In the genomic region with DNA sequence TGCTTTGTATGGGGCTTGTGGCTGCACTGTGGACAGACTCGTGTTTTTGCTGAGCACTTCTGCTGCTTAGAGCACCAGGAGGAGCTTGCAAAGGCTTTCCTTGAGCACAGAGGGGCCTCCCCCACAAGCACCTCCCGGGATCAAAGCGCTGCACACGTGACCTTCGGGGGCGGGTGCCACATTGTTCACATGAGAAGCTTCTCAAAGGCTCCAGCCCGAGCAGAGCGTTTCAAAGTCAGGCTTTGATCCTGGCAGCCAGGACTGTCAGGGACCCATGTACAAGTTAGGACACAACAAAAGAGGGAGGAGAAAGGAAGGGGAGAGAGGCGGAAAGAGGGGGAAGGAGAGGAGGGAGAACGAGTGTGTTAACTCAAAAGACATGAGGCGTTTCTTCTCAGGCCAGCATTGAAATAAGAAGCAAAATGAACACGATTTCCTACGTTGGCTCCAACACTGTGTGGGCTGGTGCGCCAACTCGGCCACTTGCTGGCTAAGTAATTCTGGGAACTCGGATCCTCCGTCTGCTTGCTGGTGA, we compare ENCODE assay signal across 8 mouse cellular contexts. TPM values are rescaled to one million over a fixed set of nuclear protein-coding genes. Genes with fewer than 3 reads are reported as not detected.
A peak's percentile ranks its signal among the peaks of the same experiment; 100 is the strongest.
DNase-seq lines count a peak whose midpoint lies in the region; ATAC-seq and TF ChIP-seq lines count a peak whose summit lies in the region.

No protein-coding gene starts in this region.

- no peaks in the 10 kb centered on the region for H3K27me3 ChIP-seq in hindbrain, embryonic 16.5 days (replicated peaks; ENCODE audit: control insufficient read depth, insufficient read depth, low read length)

- peaks cover 1 to 8% of the 10 kb centered on the region in 2 experiments; a peak in 2 of 4 replicates for H3K4me1 ChIP-seq in ES-E14 (ENCODE audit: control insufficient read depth in 2 of 2, insufficient read depth in 2 of 2, low read length in 2 of 2, poor library complexity in 1 of 2)
- peaks cover 11% of the 10 kb centered on the region for H3K4me1 ChIP-seq in hindbrain, embryonic 16.5 days (ENCODE audit: control insufficient read depth, insufficient read depth, low read depth, low read length)

- peak overlapping the region in 1 of 2 experiments; percentile 41; a peak in 2 of 4 replicates for H3K4me3 ChIP-seq in ES-E14 (ENCODE audit: insufficient read depth in 1 of 2, low read depth in 1 of 2, low read length in 2 of 2, poor library complexity in 1 of 2, severe bottlenecking in 1 of 2)
- H3K4me3 ChIP-seq in hindbrain, embryonic 16.5 days (ENCODE audit: low read length) = peak overlapping the region; percentile 20

- ATAC-seq in frontal cortex, adult (ENCODE audit: low TSS enrichment) = peak; percentile 85
- peak; percentile 91 for ATAC-seq in hindbrain, embryonic 16.5 days

- in situ Hi-C loops in ES-E14 (cut with MboI; ENCODE audit: low sequenced_read_pairs in 2 of 2, unreplicated experiment in 2 of 2) = no loop called here

- H3K9me3 ChIP-seq in ES-E14 (ENCODE audit: control insufficient read depth, insufficient read depth, low read depth, low read length) = no peaks in the 10 kb centered on the region
- no peaks in the 10 kb centered on the region for H3K9me3 ChIP-seq in hindbrain, embryonic 16.5 days (ENCODE audit: control insufficient read depth, low read length)

- peak; percentile 93 for DNase-seq in ES-E14 (ENCODE audit: low read depth, low spot score)
- peak; percentile 66 for DNase-seq in brain, embryonic 18.5 days (ENCODE audit: low read depth, low spot score)
- peak; percentile 62 to 79 for DNase-seq in left cerebral cortex, adult 18-20 months (ENCODE audit: low spot score in 2 of 2)
- DNase-seq in lung, postnatal 36 days = peak; percentile 80
- DNase-seq in right cerebral cortex, postnatal 14 days = peak; percentile 54
- no peak for DNase-seq in c-Kit-positive CD71-positive TER-119-positive erythroid progenitor cells, embryonic 14.5 days (ENCODE audit: low spot score)

- 0 out of 2 replicates have a peak overlapping the region, but pooled peaks have one; percentile 5 for H3K9ac ChIP-seq in ES-E14 (ENCODE audit: insufficient read depth, low read depth, low read length, poor library complexity, severe bottlenecking)
- H3K9ac ChIP-seq in hindbrain, embryonic 16.5 days (ENCODE audit: low read depth, low read length) = peak overlapping the region; percentile 50

- H3K27ac ChIP-seq in ES-E14 (ENCODE audit: insufficient read depth, low read depth, low read length, poor library complexity, severe bottlenecking) = no peak overlapping the region
- peak overlapping the region; percentile 66 for H3K27ac ChIP-seq in hindbrain, embryonic 16.5 days (ENCODE audit: low read depth, low read length)

- under 1% methylated on average over 17 of the region's 17 CpGs for WGBS in hindbrain, embryonic 16.5 days

- H3K36me3 ChIP-seq in ES-E14 (ENCODE audit: control insufficient read depth, insufficient read depth, low read length, poor library complexity, severe bottlenecking) = no peaks in the 10 kb centered on the region
- no peaks in the 10 kb centered on the region for H3K36me3 ChIP-seq in hindbrain, embryonic 16.5 days (ENCODE audit: control insufficient read depth, insufficient read depth, low read length)

- H3K4me2 ChIP-seq in hindbrain, embryonic 16.5 days (ENCODE audit: low read length) = peak overlapping the region; percentile 51

TF ChIP-seq in ES-E14, 5 proteins besides CTCF, POLR2A, EP300 and RAD21:
- TF ChIP-seq HCFC1 (IDR thresholded peaks at IDR 0.05; ENCODE audit: borderline replicate concordance, insufficient read depth, low read length) (no peak), ZC3H11A (IDR thresholded peaks at IDR 0.05; ENCODE audit: borderline replicate concordance, low read depth, low read length) (no peak), CHD2 (IDR thresholded peaks at IDR 0.05; ENCODE audit: low read depth, low read length) (no peak), ZNF384 (IDR thresholded peaks at IDR 0.05; ENCODE audit: low read depth, low read length) (no peak), MAFK (IDR thresholded peaks at IDR 0.05; ENCODE audit: insufficient read depth, low read depth, low read length) (no peak)

RNA-seq across cellular contexts. Expression of a gene that starts 33.8 kb away (rescaled TPM):
- total RNA-seq in ES-E14 (2012; rRNA removed) = 13.2 and 28.2 TPM in 2 replicates
- 29.8 and 33.6 TPM in 2 replicates for polyA plus RNA-seq in hindbrain, embryonic 16.5 days (2015; fragmentation: Nextera tagmentation; extraction: Ambion mirVana)
- 10 to 100 TPM; 56.7 to 58.1 TPM for total RNA-seq in left cerebral cortex, adult 18-20 months (2021)
